In genomic region chr12:105535968-105536760, GRCm38 (mm10) we compare ENCODE assay signal across 16 mouse cellular contexts. TPM values are rescaled to one million over a fixed set of nuclear protein-coding genes. Genes with fewer than 3 reads are reported as not detected.
DNase-seq lines count a peak whose midpoint lies in the region; ATAC-seq and TF ChIP-seq lines count a peak whose summit lies in the region.
"Had no signal": no experiment of that assay in that cellular context is flagged by ENCODE, and none has a peak within 500 bp of the region (broad histone marks: within the 10 kb centered on the region; RNA-seq: fewer than 3 reads in every experiment).

No protein-coding gene starts in this region.

- ATAC-seq in liver, embryonic 13.5 days (ENCODE audit: low read depth): peak; percentile 18; the same call in 1 of the 2 replicates
- ATAC-seq in liver, embryonic 12.5 days: no peak
- peak; percentile 64; the same call in 1 of the 2 replicates for ATAC-seq in lung, embryonic 16.5 days (ENCODE audit: low read depth)
- ATAC-seq: midbrain, embryonic 13.5 days; Patski had no signal

- TF ChIP-seq POLR2A in small intestine, adult 2 months (IDR thresholded peaks at IDR 0.05; ENCODE audit: low read depth, low read length): no peak

- peak; percentile 84 for DNase-seq in heart, adult 11 months
- no peak for DNase-seq in heart, postnatal 4 days
- no peak for DNase-seq in liver, embryonic 13.5 days
- DNase-seq in thymus, postnatal 25 days: no peak
- no peak for DNase-seq in left cerebral cortex, adult 2 months (ENCODE audit: extremely low spot score in 1 of 2, low spot score in 2 of 2)
- DNase-seq: gastrocnemius, postnatal 14 days; kidney, adult 9 months; thymus, adult 2 months had no signal

- TF ChIP-seq CTCF in small intestine, adult 2 months (IDR thresholded peaks at IDR 0.05; ENCODE audit: extremely low read depth, insufficient read length, insufficient replicate concordance, low read depth, low read length): no peak
- TF ChIP-seq CTCF in left cerebral cortex, adult 2 months (IDR thresholded peaks at IDR 0.05): no peak

- H3K4me1 ChIP-seq in liver, embryonic 13.5 days (replicated peaks): no peaks in the 10 kb centered on the region
- H3K4me1 ChIP-seq in liver, embryonic 12.5 days: peaks cover 7% of the 10 kb centered on the region; the same call in 1 of the 2 replicates
- peaks cover 11% of the 10 kb centered on the region for H3K4me1 ChIP-seq in lung, embryonic 16.5 days (replicated peaks; ENCODE audit: control insufficient read depth, insufficient read depth, low read length)
- no peaks in the 10 kb centered on the region; the same call in 1 of the 2 replicates for H3K4me1 ChIP-seq in small intestine, adult 2 months (ENCODE audit: control insufficient read depth, insufficient read depth, insufficient read length, low read length)

- H3K27ac ChIP-seq in liver, embryonic 13.5 days: no peak overlapping the region
- H3K27ac ChIP-seq in liver, embryonic 12.5 days: no peak overlapping the region
- H3K27ac ChIP-seq in lung, embryonic 16.5 days (ENCODE audit: low read length): peak overlapping the region; percentile 29
- H3K27ac ChIP-seq in small intestine, adult 2 months (ENCODE audit: insufficient read depth, low read depth, low read length): peak overlapping the region; percentile 32
- no peak overlapping the region for H3K27ac ChIP-seq in left cerebral cortex, adult 2 months
- H3K27ac ChIP-seq: embryonic facial prominence, embryonic 12.5 days; heart, embryonic 13.5 days; hindbrain, embryonic 15.5 days; midbrain, embryonic 13.5 days had no signal

- intact Hi-C loops in left cerebral cortex, adult 2 months (cut with DNase I): no loop called here

- no peaks in the 10 kb centered on the region for H3K27me3 ChIP-seq in liver, embryonic 13.5 days
- no peaks in the 10 kb centered on the region for H3K27me3 ChIP-seq in liver, embryonic 12.5 days (replicated peaks)
- no peaks in the 10 kb centered on the region for H3K27me3 ChIP-seq in lung, embryonic 16.5 days (ENCODE audit: control insufficient read depth, insufficient read depth, low read depth, low read length)
- H3K27me3 ChIP-seq in small intestine, adult 2 months (ENCODE audit: control insufficient read depth, insufficient read depth, low read length): no peaks in the 10 kb centered on the region
- H3K27me3 ChIP-seq: embryonic facial prominence, embryonic 12.5 days; hindbrain, embryonic 15.5 days; midbrain, embryonic 13.5 days; Patski had no signal

- 34% methylated on average over 13 of the region's 13 CpGs for WGBS in liver, embryonic 13.5 days (ENCODE audit: insufficient replicate concordance)
- 34% methylated on average over 13 of the region's 13 CpGs for WGBS in liver, embryonic 12.5 days (ENCODE audit: insufficient replicate concordance)
- WGBS in lung, embryonic 16.5 days: 58% methylated on average over 13 of the region's 13 CpGs
- 73% methylated on average over 13 of the region's 13 CpGs for WGBS in small intestine, adult 2 months

- H3K36me3 ChIP-seq in liver, embryonic 13.5 days: no peaks in the 10 kb centered on the region
- no peaks in the 10 kb centered on the region for H3K36me3 ChIP-seq in liver, embryonic 12.5 days
- no peaks in the 10 kb centered on the region for H3K36me3 ChIP-seq in lung, embryonic 16.5 days (ENCODE audit: control insufficient read depth, insufficient read depth, low read length)
- no peaks in the 10 kb centered on the region for H3K36me3 ChIP-seq in small intestine, adult 2 months (ENCODE audit: control insufficient read depth, insufficient read depth, low read length)
- H3K36me3 ChIP-seq: embryonic facial prominence, embryonic 12.5 days; heart, embryonic 13.5 days; hindbrain, embryonic 15.5 days; midbrain, embryonic 13.5 days had no signal

- H3K9me3 ChIP-seq in liver, embryonic 13.5 days (replicated peaks): no peaks in the 10 kb centered on the region
- H3K9me3 ChIP-seq in liver, embryonic 12.5 days (replicated peaks): no peaks in the 10 kb centered on the region
- peaks cover 4% of the 10 kb centered on the region; the same call in 1 of the 2 replicates for H3K9me3 ChIP-seq in lung, embryonic 16.5 days (ENCODE audit: control insufficient read depth, low read length)
- H3K9me3 ChIP-seq: embryonic facial prominence, embryonic 12.5 days; heart, embryonic 13.5 days; hindbrain, embryonic 15.5 days; midbrain, embryonic 13.5 days had no signal

- H3K4me3 ChIP-seq in liver, embryonic 13.5 days (replicated peaks): no peak overlapping the region
- no peak overlapping the region for H3K4me3 ChIP-seq in liver, embryonic 12.5 days
- no peak overlapping the region for H3K4me3 ChIP-seq in lung, embryonic 16.5 days (ENCODE audit: low read length)
- H3K4me3 ChIP-seq in small intestine, adult 2 months (ENCODE audit: low read depth, low read length): no peak overlapping the region
- no peak overlapping the region for H3K4me3 ChIP-seq in left cerebral cortex, adult 2 months
- H3K4me3 ChIP-seq: embryonic facial prominence, embryonic 12.5 days; heart, embryonic 13.5 days; hindbrain, embryonic 15.5 days; midbrain, embryonic 13.5 days had no signal

- H3K4me2 ChIP-seq in liver, embryonic 13.5 days: no peak overlapping the region
- H3K4me2 ChIP-seq in liver, embryonic 12.5 days: no peak overlapping the region
- no peak overlapping the region for H3K4me2 ChIP-seq in lung, embryonic 16.5 days (ENCODE audit: low read depth, low read length)
- H3K4me2 ChIP-seq: embryonic facial prominence, embryonic 12.5 days; heart, embryonic 13.5 days; hindbrain, embryonic 15.5 days; midbrain, embryonic 13.5 days had no signal

- H3K9ac ChIP-seq in liver, embryonic 13.5 days: no peak overlapping the region
- H3K9ac ChIP-seq in liver, embryonic 12.5 days: no peak overlapping the region
- H3K9ac ChIP-seq in lung, embryonic 16.5 days (ENCODE audit: low read length): 0 out of 2 replicates have a peak overlapping the region, but pooled peaks have one; percentile 5
- H3K9ac ChIP-seq: embryonic facial prominence, embryonic 12.5 days; heart, embryonic 13.5 days; hindbrain, embryonic 15.5 days; midbrain, embryonic 13.5 days had no signal

RNA-seq across cellular contexts. Expression of gene Bdkrb2, which starts 26.9 kb away (rescaled TPM):
- 1 to 10 TPM; 2.1 to 2.5 TPM for total RNA-seq in heart, postnatal 4 days (2021)
- polyA plus RNA-seq in liver, embryonic 13.5 days (2015; fragmentation: Nextera tagmentation; extraction: Ambion mirVana): not detected in 2 replicates
- polyA plus RNA-seq in liver, embryonic 12.5 days (2016; fragmentation: Nextera tagmentation; extraction: Ambion mirVana): not detected in 2 replicates
- polyA plus RNA-seq in lung, embryonic 16.5 days (2015; fragmentation: Nextera tagmentation; extraction: Ambion mirVana): 1.3 and 1.6 TPM in 2 replicates
- polyA plus RNA-seq in small intestine, adult 2 months (2012; rRNA removed): 3.1 and 8.3 TPM in 2 replicates
- under 1 TPM; 0.40 to 0.45 TPM for total RNA-seq in left cerebral cortex, adult 2 months (2021)

Comparison
In these comparisons a context has a peak if more than half of its experiments do, and no peak if none do; other contexts are left out.
1. H3K27ac ChIP-seq: peak in lung, embryonic 16.5 days (single experiment) and small intestine, adult 2 months (single experiment); none in liver, embryonic 13.5 days (single experiment), liver, embryonic 12.5 days (single experiment) and left cerebral cortex, adult 2 months (single experiment).